Mouse (Mus musculus) natural killer cell, adult 2 months (primary cell): ENCODE data around the gene RPS10-NUDT3.
A peak's percentile ranks its signal among the peaks of the same experiment; 100 is the strongest.

Source experiments
- DNase-seq, 2 experiments: peaks; one replicate each; pipeline ENCODE4 v3.0.0; 2022; ENCODE audit warnings: low spot score in 2 of 2

The RPS10-NUDT3 gene

DNA sequence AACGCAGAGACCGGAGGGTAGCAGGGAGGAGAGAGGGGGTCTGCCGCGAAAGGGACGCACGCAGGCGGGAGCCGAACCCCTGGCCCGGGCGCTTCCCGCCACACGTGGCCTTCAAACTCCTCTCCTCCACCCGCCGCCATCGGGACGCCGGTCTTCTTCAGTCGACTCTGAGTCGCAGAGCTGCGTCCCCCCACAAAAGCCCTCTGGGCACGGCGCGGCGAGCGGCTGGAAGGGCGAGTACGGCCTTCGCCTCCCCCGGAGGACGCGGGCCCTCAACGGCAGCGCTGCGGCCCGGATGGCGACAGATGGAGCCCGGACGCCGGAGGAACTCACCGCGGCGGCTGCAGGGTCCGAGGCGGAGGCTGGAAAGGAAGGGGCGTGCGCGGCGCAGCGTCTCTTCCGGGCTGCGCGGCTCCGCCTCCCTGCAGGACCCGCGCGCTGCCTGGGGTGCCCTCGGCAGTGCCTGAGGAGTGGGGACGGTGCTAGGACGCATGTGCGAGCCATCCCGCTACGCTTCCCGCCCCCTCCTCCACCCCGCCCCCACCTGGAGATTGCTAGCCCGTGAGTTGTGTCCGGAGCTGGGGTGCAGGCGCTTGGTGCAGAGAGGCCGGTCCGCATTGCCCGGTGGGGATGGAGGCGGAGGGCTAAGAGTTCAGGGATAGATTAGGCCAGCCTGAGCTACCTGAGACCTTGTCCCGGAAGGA is at the start of gene RPS10-NUDT3:
Gene RPS10-NUDT3, minus strand, starts transcription at position 352 of the 704 bp plus-strand sequence.
- peak; percentile 79 to 86 for DNase-seq

GRCm38 (mm10) chr17:27678924-27679813 is 44.1 kb upstream of the RPS10-NUDT3 start:
- DNase-seq, result no peak

GRCm38 (mm10) chr17:27677756-27678155 is 42.7 kb upstream of the RPS10-NUDT3 start:
- no peak for DNase-seq

DNA sequence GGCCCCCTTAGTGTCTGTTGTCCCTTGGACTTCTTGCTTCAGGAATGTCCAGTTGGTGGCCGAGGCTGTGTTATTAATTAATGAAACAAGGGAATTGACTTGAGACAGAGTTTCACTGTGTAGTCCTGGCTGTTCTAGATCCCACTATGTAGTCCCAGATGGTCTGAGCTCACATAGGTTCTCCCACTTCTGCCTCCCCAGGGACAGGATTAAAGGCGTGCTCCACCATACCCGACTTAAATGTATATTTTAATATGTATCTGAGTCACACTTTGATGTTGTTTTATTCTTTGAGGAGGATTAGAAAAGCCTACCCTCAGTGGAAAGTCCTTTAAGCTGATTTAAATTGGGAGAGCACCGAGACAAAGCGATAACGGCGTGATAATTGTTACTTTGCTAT is 41.2 kb upstream of the RPS10-NUDT3 start:
- no peak for DNase-seq

- DNase-seq, result no peak
Measured at GRCm38 (mm10) chr17:27675453-27675852, 40.4 kb upstream of the RPS10-NUDT3 start.

GRCm38 (mm10) chr17:27673945-27674344 is 38.9 kb upstream of the RPS10-NUDT3 start:
- no peak for DNase-seq

DNA sequence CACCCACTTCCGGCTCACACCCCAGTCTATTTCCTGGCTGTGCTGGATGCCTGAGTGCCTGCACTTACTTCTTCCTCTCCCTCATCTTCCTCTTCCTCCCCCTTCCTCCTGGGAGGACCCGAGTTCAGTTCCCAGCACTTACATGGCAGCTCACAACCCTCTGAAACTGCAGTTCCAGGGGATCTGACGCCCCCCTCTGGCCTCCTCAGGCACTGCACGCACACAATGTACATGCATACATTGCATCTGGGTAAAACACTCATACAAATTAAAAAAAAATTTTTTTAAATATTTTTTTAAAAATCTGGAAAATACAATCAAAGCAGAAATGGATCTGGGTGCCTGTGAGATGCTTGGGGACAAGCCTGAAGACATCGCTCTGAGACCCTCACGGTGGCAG is 36.7 kb upstream of the RPS10-NUDT3 start:
- DNase-seq, result no peak

DNA sequence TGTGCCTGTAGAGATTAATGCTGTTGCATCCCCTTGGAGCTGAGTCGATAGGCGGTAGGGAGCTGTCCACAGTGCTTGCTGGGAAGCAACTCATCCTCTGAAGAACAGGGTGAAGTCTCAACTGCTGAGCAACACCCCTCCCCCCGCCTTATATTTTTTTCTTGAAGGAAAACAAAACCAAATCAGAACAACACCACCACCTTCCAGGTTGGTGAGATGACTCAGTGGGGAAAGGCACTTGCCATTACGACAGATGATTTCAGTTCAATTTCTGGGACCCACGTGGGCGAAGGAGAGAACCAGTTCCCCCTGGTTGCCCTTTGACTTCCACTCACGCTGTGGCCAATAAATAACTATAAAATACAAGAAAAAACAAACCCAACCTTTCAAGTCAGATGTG is 23.7 kb upstream of the RPS10-NUDT3 start:
- DNase-seq, result no peak

DNA sequence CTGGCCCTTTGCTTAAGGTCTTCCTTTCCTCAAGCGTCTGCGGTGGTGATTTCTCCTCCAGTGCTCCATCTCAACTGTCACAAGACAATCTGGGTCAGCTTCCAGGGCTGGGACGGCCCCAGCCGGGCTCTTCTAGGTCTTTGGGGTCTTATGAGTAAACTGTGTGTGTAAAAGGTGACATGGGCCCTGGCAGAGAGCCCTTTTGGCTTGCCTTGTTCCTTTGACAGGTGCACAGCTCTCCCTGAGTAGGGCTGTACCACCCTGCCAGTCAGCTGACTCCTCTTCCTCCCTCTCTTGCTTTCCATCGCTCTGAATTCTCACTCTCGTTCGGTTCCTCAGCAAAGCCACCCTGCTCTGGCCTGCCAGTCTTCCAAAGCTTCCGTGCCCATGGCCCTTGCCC is 22.1 kb upstream of the RPS10-NUDT3 start:
- no peak for DNase-seq

GRCm38 (mm10) chr17:27656414-27656813 is 21.4 kb upstream of the RPS10-NUDT3 start:
- DNase-seq, result no peak

DNA sequence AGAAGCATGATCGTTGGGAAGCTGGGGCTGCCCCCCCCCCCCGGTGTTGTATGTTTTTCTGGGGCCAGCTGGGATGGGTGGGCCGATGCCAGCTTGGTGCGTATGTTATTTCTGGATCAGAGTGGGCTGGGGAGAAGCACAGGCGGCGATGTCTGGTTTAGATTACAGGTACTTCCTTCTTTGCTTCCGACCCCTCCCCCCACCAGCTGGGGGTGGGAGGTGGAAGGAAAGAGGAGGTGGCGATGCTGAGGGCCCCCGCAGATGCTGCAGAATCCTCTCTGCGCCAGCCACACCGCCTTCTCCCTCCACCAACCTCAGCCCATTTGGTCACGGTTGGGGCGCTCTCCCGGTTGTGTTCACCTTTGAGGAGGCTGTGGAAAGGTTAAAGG is 21.0 kb upstream of the RPS10-NUDT3 start:
- peak in 1 of 2 experiments; percentile 34 for DNase-seq

DNA sequence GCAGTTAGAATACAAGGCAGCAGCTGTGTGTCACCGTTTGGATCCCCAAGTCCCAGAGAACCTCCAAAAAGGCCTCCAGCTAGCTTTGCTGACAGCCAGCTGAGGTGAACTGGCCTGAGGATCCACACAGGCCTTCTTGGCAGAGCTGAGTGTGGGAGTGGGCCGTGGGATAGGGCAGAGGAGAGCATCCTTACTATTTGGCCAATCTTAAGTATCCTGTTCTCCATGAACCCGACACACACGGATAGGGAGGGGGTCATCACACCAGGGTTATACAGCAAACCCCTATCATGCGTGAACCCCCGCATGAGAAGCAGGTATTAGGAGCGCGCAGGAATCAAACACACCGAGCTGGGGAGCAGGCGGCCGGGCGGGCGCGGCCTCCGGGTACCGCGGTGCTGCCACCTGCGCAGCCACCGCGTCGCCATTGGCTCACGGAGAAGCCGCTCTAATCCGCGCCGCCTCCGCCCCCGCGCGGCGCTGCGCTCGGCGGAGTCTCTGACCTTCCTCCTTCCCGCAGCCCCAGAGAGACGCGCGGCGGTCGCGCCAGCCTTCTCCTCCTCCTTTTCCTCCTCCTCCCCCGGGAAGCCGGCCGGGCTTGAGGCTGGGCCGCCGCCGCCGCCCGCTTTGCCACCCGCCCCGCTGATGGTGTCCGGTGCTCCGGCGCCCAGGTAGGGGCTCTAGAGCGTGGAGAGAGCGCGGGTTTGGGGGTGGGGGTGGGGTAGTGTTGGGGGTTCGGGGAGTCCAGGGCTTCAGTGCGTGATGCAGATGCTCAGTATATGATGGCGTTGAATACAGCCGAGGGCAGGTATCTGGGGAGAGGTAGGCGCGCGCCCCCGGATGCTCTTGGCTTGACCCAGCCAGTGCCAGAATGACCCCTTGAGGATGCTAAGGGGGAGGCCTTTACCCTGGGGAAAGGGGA is 20.3 kb upstream of the RPS10-NUDT3 start, which contains the start of gene Pacsin1:
Gene Pacsin1, plus strand, starts transcription at position 421 of the 922 bp plus-strand sequence.
- DNase-seq, result peak in 1 of 2 experiments; percentile 47

DNA sequence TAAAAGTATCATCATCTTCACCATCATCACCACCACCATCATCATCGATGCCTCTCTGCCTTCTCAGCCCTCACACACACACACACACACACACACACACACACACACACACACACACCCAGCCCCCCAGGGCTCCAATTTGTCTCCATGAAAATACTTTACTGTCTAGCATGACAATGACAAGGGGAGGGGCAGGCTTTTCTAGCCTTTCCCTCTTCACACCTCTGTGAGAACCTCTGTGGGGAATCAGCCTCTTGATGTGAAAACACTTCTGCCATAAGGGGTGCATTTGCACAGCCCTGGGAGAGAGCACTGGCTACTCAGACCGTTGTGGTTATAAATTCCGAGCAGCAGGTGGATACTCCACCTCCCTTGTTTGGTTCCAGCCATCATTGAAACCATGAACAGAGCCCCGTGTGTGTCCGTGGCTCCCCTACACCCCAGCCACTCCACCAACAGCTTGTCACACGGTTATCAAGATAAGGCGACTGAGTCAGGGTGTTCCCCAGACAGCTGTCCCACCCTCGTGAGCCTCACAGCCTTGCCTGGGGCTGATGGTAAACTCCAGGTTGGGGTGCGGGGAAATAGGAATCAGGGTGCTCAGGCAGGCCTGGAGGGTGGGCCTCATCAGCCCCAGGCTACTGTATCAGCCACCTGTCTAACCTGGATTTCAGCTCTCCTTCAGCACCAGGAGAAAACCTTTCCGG is 18.4 kb upstream of the RPS10-NUDT3 start:
- DNase-seq, result no peak

- DNase-seq, result no peak
Measured at GRCm38 (mm10) chr17:27652046-27652790, 17.2 kb upstream of the RPS10-NUDT3 start.

GRCm38 (mm10) chr17:27650586-27650985 is 15.6 kb upstream of the RPS10-NUDT3 start:
- no peak for DNase-seq

DNA sequence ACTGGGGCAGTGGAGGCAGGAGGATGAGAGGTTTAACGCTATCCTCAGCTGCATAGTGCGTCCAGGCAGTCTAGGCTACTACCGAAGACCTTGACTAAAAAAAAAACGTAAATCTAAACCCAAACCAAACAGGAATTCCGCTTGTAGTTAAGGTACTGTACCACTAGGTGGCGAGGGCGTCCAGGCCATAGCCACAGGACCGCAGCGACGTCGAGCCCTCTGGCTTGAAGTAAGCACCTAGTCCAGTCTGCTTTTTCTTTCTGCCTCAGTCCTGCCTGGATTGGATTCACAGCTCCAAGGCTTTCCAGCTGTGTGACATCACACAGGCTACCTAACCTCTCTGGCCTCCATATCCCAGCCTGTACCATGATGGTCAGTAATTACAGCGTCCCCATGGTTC is 15.1 kb upstream of the RPS10-NUDT3 start:
- DNase-seq, result peak; percentile 60 to 72

DNA sequence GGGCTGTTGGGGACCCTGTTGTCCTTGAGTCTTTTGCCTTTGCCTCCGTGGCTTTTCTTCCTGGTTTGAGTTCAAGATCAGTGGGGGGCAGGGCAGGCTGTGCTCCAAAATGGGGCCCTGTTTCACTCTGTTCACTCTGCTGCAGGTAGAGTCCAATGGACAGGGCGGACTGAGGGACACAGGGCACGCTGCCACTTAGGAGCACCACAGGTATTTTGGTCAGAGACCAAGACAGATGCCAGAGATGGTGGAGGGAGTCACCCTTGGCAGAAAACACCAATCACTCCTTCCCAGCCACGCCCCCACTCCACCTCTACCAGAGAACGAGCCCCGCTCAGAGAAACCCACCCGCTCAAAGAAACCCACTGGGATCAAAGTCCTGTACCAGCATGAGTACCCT is 10.8 kb upstream of the RPS10-NUDT3 start:
- DNase-seq, result no peak

DNA sequence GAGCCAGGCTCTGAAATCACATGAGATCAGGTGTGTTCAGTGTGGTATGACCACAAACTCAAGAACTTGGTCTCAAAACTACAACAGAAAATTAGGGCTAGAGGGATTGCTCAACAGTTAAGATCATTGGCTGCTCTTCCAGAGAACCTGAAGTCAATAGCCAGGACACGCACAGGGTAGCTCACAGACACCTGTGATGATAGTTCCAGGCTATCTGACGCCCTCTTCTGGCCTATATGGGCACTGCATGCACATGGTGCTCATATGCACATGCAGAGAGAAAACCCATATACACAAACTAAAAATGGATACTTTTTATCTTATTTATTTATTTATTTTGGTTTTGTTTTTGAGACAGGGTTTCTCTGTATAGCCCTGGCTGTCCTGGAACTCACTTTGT is 9.6 kb upstream of the RPS10-NUDT3 start:
- DNase-seq, result no peak

DNA sequence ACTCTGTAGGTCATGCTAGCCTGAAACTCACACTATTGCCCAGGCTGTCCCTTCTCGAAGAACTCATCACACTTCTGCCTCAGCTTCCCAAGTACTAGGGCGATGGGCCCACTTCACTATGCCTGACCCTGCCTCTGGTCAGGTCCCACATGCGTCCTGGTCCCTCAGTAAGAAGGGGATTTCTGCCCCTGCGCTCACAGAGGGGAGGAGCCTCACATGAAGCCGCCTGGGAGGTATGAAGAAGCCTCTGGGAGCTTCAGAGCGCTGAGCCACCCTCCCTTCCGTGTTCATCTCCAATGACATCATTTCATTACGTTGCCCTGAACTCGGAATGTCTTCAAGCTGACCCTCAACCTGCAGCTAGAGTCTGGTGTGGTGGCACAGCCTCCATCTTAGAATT is 8.7 kb upstream of the RPS10-NUDT3 start:
- DNase-seq, result no peak

GRCm38 (mm10) chr17:27643101-27643500 is 8.1 kb upstream of the RPS10-NUDT3 start:
- no peak for DNase-seq
